Mouse (Mus musculus): ENCODE data around the gene Serpinc1.
"Not testable (repeated sequence)": the region's sequence is repeated elsewhere in the genome, so short reads cannot be mapped to it uniquely, and the experiment has no call there.

The Serpinc1 gene

DNA sequence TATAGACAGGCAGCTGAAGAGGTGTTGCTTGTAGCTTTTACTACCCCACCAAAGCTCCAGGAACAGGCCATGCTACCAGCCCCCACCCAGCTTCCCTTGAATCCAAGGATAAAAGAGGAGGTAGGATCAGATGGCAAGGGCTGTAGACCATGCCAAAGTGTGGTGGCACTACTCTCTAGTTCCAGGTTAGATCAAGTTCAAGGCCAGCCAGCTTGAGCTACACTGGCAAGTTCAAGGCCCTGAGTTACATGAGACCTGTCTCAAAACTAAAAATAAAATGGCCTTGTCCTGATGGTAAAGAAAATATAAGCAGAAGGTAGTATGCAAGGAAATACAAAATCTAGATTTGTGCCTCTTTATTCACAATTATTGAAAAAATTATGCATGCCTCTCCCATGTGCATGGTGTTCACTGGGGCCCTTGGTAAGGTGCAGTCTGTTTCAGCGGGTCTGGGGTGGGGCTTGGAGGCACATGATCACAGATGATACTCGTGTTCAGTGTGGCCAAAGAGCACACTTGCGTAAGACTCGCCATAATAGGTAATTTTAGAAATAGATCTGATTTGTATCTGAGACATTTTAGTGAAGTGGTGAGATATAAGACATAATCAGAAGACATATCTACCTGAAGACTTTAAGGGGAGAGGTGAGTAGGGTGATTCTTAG lies at the start of gene Serpinc1:
Gene Serpinc1, plus strand, starts transcription at position 515 of the 665 bp plus-strand sequence.
- in situ Hi-C loops (cut with MboI, MseI): no loop called here

DNA sequence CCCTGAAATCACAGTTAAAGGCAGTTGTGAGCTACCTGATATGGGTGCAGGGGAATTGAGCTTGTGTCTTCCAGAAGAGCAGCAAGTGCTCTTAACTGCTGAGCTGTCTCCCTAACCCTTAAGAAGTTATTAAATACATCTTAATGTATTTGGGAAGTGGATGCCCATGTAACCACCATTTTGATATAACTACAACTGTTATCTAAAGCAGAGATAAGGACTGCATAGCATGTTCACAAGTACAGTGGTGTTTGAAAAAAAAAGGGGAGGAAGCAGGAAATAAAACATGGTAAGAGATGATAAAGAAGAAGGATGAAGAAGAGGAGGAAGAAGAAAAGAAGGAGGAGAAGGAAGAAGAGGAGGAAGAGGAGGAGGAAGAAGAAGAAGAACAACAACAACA lies 47.1 kb upstream of the Serpinc1 start:
- in situ Hi-C loops (cut with MboI, MseI): no loop called here

DNA sequence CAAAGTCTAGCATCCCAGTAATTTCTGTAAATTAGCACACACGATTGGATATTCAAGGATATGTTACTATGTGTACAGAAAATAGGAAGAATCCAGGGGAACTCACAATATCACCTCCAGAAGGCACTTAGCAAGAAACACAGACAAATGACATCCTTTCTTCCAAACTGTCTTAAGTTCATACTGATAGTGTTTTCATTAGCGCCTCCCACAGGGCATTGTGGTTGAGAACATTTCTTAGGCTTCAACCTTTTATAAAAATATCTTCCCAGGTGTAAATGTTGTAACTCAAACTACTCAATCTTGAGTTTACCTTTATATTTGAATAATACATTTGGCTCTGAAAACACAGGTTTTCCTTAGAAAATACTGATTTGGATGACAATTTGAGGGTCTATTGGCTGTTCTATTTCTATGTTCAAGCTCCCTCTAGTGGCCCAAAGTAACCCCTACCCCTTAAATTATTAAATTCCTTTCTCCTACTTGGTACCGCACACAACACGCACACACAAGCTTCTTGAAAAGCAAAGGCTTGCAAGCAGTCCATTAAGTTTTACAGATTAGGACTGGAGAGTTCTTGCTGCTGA lies 44.4 kb upstream of the Serpinc1 start:
- in situ Hi-C loops (cut with MboI, MseI): no loop called here

DNA sequence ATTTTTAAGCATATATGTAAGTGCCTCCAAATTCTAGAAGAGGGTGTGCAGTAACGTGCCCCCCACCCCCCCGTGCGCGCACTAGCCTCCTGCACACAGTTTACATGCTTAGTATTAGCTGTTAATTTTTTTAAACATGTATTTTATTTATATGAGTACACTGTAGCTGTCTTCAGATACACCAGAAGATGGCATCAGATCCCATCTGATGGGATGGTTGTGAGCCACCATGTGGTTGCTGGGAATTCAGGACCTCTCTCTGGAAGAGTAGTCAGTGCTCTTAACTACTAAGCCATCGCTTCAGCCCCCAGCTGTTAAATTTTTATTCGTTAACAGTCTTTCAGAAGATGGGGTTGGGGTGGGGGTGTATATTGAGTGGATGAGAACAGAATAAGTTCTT lies 42.8 kb upstream of the Serpinc1 start:
- in situ Hi-C loops (cut with MboI, MseI): no loop called here

DNA sequence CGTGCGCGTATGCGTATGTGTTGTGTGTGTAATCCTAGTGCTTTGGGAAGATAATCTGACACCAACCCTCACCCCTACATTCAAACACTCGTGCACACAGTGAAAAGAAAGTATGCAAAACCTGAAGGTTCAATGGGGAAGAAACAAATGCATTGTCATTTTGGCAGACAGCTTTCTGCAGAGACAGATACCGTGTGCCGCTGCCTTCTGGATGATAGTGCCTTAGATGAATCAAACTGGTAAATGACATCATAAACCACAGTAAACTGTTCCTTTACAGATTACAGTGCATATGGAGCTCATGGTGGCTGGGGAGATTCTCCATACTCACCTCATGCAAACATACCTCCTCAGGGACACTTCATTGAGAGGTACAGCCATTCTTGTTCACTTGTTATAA lies 15.2 kb upstream of the Serpinc1 start:
- in situ Hi-C loops (cut with MboI, MseI): no loop called here

DNA sequence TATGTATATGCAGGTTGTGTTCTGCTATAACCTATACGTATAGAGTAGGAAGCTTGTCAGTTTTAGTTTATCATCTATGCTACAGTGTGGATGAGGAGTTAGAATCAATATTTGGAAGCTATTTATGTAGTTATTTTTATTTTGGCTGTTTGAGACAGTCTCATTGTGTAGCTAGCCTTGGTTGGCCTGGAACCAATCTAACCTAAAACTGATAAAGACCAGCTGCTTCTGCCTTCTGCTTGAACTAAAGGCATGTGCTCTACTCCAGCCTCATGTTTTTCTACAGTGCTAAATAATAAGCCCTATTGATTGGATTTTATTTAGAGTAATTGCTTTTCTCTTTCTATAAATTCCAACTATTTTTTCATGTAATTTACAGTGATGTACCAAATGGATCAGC lies 11.1 kb upstream of the Serpinc1 start:
- in situ Hi-C loops (cut with MboI, MseI): no loop called here

DNA sequence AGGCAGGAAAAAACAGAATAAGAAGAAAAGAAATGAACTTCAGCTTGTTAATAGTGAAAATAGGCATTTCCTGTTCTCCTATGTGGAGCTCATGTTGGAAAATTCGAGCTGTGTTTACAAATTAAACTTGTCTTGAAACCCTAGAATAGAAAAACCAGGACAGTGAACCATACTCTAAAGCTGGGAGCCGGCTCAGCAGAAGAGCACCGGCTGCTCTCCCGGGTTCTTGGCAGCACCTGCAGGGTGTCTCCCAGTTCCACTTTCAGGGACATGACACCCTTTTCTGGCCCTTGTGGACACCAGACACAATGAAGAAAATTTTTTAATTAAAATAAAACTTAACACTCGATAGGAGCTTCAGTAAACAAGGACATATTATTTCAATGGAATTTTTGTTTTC lies 9.7 kb upstream of the Serpinc1 start:
- in situ Hi-C loops (cut with MboI, MseI): no loop called here

DNA sequence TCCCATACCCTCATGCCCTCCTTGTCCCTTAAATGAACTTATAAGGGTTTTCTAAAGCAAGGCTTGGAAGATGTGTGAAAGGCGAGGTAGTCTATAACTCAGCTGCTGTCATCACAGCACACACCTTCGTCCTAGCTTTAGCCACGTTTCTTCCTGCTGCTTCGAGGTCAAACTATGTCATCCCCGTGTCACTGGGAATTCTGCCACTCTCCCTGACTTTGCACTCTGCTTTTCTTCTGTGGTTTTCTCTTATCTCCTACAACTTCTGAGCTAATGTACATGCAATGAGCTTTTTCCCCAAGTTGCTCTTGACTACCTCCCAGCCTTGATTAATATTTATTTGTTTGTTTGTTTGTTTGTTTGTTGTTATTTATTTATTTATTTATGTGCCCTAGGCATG lies 1.6 kb downstream of the Serpinc1 start:
- in situ Hi-C loops (cut with MboI, MseI): no loop called here

DNA sequence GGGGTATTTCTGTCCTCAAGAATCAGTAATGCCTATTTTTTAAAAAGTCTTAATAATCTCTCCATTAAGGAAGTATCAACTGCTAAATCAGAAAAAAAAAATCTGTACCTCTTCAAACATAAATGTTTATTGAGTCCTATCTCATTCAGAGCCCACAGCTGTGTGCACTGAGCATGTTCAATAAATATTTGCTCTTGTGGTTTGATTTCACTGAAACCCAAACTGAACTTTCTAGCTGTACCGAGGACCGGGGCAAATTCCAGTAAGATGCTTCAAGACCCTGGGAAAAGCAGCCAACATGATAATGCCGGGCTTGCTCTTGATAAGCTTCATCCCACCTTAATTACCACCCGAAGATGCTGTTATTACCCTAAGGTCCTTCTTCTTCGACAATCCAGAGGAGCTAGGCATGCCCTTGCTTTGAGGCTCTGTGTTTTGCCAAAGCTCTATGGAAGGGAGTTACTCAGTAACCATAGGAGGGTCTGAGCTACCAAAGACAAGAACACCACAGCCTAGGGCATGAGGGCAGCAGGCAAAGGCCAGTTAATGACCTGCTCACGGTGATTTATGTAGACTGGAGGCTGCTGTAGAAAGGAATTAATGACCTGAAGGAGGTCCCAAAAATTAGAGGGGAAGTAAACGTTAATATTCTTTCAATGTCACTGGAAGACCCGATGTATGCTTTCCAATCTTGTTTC lies 2.3 kb downstream of the Serpinc1 start:
- in situ Hi-C loops (cut with MboI, MseI): no loop called here

DNA sequence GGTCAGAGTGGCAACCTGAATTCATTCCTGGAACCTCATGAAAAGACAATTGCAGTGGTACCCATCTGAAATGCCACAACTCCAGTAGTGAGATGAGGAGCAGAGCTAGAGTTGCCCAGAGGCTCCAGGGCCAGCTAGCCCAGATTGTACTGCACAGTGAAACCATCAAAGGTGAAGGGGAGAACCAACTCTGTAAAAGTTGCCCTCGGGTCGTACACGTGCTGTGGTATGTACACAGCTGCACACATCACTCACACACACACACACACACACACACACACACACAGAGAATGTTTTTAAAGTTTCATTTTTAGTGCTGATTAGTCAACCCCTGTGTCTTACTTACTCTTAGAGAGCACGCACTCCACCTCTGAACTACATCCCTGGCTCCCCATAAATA lies 3.0 kb downstream of the Serpinc1 start:
- in situ Hi-C loops (cut with MboI, MseI): no loop called here

DNA sequence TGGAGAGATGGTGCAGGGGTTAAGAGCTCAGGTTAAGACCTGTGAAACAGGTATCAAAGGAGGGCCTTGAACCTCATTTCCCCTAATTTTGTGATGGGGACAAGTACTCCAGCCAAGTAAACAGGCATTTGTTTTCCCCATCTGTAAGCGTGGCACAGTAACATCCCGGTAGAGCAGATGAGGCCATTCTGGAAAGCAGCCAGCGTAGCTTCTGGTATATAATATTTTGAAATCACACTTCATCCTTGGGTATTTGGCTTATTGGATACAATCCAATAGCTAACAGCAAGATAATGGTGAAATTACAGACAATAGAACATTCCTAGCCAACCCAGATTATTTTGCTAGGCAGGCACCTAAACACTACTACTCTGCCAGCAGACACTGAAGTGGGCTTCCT lies 4.5 kb downstream of the Serpinc1 start:
- in situ Hi-C loops (cut with MboI, MseI): no loop called here

DNA sequence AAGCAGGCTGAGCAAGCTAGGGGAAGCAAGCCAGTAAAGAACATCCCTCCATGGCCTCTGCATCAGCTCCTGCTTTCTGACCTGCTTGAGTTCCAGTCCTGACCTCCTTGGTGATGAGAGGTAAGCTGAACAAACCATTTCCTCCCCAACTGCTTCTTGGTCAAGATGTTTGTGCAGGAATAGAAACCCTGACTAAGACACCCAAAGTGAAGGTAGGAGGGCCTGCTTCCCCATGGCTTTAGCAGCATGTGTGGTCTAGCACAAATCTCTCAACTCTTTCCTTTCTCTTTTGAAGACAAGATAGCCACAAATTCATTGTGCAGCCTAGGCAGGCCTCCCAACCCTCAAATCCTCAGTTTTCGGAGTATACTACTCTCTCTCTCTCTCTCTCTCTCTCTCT lies 6.3 kb downstream of the Serpinc1 start:
- in situ Hi-C loops (cut with MboI, MseI): not testable (repeated sequence)

DNA sequence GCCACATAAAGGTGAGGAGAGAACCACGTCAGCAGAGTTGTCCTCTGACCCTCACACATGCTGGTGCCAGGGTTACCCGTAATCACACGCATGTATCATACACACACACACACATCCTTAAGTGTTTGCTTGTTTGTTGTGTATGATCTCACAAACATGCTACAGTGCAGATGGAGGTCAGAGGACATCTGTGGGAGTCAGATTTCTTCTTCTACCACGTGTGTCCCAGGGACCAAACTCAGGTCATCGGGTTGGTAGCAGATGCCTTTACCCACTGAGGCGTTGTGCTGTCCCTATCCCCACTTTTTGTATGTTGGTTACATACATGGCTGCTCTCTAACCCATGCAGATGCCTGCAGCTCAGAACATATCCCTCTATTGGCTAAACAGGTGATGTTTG lies 7.1 kb downstream of the Serpinc1 start:
- in situ Hi-C loops (cut with MboI, MseI): no loop called here

DNA sequence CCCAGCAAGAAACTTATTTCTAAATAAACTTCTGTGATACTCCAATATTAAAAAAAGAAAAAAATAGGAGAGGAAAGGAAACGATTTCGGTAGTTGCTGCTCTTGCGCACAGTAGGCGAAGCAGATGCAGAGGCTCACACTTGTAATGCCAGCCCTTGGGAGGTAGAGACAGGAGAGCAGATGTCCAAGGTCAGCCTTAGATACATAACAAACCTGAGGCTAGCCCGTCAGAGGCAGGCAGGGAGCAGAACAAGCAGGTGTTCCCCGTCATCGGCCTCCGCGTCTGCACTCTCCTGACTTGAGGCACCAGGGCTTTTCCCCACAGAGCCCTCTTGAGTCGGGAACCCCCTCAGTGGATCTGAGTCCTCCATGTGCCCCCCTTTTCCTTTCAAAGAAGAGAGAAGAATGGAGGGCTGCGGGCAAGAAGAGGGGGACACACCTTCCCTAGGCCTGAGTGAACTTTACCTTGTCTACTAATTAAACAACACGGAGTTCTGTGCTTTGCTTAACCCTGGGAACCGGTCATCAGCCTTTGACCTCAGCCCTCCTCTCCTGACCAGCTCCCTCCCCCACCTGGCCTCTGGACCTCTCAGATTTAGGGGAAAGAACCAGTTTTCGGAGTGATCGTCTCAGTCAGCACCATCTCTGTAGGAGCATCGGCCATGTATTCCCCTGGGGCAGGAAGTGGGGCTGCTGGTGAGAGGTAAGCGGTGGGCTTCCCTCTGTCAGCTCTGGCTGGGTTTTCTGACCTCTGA lies 8.7 kb downstream of the Serpinc1 start:
- in situ Hi-C loops (cut with MboI, MseI): no loop called here

DNA sequence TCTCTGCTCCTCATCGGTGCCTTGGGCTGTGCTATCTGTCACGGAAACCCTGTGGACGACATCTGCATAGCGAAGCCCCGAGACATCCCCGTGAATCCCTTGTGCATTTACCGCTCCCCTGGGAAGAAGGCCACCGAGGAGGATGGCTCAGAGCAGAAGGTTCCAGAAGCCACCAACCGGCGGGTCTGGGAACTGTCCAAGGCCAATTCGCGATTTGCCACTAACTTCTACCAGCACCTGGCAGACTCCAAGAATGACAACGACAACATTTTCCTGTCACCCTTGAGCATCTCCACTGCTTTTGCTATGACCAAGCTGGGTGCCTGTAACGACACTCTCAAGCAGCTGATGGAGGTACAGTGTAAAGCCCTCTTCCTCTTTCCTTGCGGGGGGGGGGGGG lies 11.0 kb downstream of the Serpinc1 start:
- in situ Hi-C loops (cut with MboI, MseI): no loop called here

DNA sequence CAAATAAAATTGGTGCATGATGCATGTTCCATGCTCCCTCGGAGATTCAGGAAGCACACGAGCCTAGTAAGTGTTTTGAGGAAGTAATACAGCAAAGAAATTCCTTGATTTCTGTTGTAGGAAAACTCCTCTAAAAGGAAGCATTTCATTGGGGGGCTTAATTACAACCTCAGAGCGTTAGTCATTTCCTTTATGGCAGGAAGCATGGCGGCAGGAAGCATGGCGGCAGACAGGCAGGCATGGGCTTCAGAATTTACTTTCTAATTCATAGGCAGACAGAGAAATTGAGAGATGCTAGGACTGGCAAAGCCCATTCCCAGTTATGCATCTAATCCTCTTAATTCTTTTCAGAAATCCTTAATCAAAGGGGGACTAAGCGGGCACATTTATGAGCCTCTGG lies 15.5 kb downstream of the Serpinc1 start:
- in situ Hi-C loops (cut with MboI, MseI): no loop called here

DNA sequence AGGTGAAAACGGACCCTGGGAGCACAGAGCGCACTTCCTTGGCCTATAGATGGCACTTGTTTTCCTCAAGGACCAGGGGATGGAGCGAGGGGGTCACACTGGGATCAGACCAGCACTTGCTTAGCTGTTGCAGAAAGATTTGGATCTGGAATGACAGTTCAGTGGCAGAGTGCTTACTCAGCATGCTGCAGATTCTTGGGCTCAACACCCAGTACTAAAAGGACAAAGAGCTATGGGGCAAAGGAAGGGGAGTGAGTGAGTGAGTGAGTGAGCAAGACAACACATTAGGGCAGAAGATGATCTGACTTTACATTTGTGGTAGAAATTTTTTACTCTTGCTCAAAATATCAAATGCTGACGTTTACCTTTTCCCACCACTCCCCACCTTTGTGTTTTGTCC lies 26.6 kb downstream of the Serpinc1 start:
- in situ Hi-C loops (cut with MboI, MseI): no loop called here

DNA sequence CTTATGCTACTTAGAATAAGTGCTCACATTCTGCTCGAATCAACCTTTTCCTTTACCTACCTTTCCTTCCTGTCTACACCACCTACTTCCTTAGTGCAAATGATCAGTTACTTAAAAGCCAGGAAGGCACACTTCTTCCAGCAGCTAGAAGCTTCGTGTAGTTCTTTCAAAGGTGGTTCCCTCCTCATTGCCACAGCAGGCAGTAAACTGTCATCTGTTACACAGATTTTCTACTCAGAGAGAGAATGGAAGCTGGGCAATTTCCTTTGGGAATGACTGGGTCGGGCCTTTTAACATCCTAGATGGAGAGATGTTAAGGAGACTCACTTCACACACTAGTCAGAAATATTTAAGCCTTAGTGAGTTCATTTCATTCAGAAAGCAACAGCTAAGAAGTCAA lies 27.1 kb downstream of the Serpinc1 start:
- in situ Hi-C loops (cut with MboI, MseI): no loop called here

DNA sequence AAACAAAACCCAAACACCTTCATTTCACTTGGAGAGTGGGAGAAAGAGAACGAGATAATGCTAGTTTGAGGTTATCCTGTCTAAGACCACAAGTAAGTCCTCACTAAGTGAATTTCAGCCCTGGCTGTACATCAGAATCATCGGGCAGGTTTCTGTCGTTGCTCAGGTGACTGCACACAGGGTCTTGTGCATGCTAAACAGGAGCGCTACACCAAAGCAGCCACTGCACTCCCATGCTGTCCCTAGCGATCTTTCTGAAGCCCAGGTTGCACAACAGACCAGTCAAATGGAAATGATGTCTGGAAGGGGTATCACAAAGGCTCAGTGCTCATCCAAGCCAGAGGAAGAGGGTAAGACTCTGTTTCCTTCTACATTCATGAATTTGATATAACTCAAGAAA lies 28.1 kb downstream of the Serpinc1 start:
- in situ Hi-C loops (cut with MboI, MseI): no loop called here

DNA sequence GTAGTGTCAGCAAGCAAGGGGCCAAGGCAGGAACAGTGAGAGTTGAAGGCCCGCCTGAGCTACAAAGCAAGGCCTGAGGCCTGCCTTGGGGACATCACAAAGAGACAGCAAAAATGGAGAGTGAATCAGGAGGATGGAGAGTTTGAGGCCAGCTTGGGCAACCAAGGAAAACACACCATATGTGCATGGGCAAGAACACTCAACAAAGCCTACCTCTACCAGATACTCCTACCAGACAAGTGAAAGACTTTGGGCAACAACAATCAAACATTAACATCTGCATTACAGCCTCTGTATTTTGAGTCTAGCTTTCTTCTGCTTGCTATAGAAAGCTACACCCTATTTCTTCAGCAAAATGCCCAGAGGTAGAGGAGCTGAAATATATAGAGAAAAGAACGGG lies 29.7 kb downstream of the Serpinc1 start:
- in situ Hi-C loops (cut with MboI, MseI): no loop called here

DNA sequence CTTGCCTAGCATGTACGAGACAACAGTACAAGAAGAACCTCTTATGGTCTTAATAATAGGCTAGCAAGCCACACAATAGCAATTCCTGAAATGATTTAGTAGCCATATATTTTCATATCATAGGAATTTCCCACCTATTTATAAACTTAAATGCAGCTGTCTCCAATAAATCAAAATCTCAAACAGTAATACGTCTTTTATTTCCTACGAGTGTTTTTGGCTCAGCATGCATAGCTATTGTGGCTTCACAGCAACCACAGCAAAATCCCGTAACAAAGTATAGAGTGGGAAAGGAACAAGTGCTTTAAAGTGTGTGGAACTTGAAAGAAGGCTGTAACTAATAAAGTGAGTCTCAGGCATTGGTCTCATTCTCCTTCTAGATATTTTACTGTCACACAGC lies 32.1 kb downstream of the Serpinc1 start:
- in situ Hi-C loops (cut with MboI, MseI): loop anchor here (10.0 kb wide), 1 partner anchor 56 kb away; no protein-coding TSS in a partner anchor

DNA sequence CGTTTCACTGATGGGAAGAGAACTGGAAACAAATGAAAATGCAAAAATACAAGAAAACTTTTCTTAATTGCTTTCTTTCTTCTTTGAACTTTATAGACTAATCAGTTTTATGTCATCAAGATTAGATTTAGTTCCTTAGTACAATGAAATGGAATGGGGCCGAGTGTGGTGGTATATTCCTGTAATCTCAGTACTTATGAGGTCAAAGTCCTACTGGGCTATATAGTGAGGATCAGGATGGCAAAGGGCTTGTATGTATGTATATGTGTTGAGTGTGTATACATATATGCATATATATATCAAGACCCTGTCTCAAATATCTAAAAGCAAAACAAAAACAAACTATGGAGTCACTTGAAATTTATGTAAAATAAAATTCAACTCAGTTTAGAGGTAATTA lies 38.0 kb downstream of the Serpinc1 start:
- in situ Hi-C loops (cut with MboI, MseI): loop anchor here (10.0 kb wide), 1 partner anchor 62 kb away; no protein-coding TSS in a partner anchor

Data from T-helper 1 cell (primary cell).